Mouse (Mus musculus): Measurements from ENCODE around the gene Coro2b.

The Coro2b gene

DNA sequence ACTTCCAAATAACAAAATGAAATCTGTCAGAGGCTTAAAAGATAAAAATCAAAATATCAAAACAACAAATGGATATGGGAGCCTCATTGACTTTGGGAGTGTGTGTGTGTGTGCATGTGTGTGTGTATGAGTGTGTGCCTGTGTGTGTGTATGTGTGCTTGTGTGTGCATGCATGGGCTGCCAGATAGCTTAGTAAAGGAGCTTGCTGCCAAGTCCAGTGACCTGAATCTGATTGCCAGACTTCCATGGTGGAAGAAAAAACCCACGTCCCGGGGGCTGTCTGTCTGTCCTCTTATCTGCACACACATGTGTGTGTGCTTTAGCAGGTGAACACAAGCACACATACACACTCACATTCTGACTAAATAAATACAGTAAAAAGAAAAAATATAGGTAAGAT, 143.3 kb downstream of the Coro2b start:
- no peak for DNase-seq (ENCODE audit: inconsistent ontology term)

DNA sequence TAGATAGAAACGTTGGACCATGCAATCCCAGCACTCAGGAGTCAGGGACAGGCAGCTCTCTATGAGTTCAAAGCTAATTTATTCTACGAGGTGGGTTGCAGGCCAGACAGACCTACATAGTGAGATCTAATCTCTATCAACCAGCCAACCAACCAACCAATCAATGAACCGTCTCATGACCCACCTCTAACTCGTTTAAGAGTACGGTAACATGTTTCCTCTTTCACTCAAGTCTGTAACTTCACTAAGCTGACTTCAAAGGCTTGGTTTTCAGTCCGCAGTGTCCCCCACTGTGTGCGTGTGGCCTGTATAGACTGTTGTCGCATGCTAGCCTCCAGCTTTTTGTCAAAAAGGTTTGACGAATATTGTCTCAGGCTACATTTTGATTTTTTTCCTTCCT, 147.1 kb downstream of the Coro2b start:
- DNase-seq (ENCODE audit: inconsistent ontology term), result no peak

DNA sequence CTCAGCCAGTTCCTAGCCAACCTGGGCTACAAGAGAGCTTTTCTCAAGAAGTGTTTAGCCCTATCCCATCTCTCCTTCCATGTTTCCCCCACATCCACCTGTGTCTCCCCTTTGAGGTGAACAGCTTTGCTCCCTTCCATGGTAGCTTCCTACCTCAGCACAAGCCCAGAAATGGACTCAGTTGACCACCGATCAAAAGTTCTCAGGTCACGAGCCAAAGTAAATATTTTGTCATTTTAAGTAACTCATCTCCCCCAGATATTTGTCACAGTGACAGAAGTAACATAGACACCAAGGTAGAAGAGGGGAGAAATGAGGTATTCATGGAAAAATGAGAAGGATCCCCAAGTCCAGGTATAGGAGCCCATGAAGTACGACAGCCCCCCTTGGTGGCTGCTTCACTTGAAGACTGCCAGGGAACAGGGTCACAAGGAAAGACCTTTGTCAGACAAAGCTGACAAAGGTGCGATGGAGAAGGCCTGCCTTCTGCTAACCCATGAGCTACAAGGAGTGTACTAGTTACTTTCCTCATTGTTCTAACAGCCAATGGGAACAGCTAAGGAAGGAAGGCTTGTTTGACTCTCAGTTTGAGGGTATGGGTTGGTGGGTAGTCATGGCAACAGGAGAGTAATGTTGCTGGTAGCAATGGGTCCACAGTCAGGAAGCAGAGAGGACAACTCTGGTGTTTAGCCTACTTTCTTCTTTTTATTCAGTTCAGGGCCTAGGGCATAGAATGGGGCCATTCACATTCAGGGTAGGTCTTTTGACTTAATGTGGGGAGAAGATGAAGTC, 150.9 kb downstream of the Coro2b start:
- no peak for DNase-seq (ENCODE audit: inconsistent ontology term)

DNA sequence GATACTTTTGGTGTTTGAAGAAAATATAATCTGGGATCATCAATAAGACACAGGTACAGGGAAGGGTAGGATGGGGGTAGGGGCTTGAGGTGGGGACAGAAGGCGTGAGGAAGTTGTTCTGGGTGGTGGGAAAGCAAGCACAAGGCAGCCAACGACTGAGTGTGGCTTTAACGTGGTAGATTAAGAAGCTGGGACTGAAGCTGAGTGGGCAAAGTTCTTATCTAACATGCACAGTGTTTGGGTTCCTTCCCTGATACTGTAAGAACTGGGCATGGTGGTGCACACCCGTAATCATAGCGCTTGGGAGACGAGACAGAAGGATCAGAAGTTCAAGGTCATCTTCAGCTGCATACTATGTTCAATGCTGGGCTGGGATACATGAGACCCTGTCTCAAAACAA, 151.8 kb downstream of the Coro2b start:
- no peak for DNase-seq (ENCODE audit: inconsistent ontology term)

DNA sequence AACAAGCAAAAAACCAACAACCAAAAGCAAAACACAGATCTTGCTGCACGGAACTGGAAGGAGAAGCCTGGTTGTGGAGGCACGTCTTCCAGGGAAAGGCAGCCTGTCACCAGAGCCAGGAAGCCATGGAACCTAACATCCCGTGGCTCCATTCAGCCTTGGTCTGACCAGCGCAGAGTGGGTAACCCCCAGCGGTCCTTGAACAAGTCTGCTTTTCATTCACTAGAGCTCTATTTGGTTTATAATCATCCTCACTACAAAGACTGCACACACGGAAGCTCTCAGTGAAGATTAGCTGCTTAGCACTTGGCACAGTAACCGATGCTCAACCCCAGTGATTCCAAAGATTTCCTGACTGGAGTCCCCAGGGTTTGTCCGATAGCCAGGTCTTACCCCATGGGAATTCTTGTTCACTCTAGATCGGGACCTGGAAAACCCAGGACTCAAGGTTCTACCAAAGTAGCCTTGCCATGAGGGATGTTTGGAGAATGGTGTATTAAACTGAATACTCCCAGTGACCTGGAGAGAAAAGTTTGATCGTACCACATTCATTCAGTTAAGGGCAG, 154.2 kb downstream of the Coro2b start:
- no peak for DNase-seq (ENCODE audit: inconsistent ontology term)

DNA sequence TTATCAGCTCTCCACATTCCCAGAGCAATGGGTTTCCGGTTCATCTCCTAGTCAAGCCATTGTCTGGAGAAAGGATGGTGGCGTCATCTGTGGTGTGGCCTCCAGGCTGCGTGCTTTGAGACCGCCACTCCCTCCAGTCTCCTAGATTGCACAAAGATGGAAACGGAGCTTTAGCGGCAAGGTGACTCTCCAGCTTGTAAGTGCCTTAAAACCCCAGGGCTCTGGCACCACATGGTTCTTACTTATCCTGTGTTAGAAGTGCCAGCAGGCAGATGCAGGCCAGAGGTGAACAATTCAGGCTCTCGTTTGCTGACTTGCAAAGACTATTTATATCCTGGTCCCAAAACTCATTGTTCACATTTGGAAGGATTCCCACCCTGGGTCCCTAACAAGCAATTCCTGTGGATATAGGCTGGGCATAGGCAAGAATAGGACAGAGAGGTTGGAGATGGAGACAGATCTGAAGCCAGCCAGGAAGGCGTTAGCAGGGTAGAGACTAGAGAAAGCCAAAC, 155.4 kb downstream of the Coro2b start:
- DNase-seq (ENCODE audit: inconsistent ontology term), result no peak

DNA sequence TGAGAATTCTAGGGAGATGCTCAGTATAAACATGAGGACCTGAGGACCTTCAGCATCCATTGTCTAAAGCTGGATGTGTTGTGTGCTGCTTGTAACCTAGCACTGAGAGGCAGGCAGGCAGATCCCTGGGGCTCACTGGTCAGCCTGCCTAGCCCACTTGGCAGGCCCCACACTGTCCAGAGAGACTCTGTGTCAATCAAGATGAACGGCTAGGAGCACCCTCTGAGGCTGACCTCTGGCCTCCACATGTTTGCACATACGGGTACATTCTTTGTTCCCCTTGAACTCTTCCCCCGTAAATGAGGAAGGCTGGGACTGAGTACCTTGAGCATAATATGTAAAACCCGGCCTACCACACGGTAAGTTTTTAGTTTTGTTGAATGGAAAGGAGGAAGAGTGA, 156.5 kb downstream of the Coro2b start:
- DNase-seq (ENCODE audit: inconsistent ontology term), result no peak

DNA sequence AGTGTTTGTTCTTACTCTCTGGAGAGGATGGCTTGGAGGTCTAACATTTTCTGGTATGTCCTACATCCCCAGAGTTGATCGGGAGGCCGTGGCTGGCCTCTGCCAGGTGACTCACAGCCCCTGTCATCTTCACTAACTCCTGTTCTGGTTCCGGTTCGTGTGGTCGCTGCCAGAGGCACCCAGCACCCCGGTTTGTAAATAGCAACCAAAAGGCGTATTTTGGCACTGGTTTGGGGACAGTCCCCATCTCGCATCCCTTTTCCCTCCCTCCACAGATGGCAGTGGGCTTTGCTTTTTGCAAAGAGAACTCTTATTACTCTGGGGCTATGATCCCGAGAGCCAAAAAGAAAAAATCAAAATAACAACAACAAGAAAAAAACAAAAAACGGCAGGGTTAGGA, 158.9 kb downstream of the Coro2b start:
- no peak for DNase-seq (ENCODE audit: inconsistent ontology term)

DNA sequence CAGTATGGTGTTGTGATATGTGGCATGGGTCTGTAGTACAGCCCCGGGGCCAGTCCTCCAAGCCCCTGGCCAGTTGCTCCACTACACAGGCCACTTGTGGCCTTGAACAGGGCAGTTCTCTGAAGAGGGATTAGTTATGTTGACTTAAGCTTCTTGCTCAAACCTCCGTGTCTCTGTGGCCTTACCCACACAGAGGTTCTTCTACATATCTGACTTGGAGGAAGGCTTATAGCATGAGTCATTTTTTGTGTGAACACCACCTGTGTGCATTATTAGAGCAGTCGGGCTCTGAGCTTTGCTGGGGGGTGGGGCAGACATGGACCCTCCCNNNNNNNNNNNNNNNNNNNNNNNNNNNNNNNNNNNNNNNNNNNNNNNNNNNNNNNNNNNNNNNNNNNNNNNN, 162.6 kb downstream of the Coro2b start:
- no peak for DNase-seq (ENCODE audit: inconsistent ontology term)

DNA sequence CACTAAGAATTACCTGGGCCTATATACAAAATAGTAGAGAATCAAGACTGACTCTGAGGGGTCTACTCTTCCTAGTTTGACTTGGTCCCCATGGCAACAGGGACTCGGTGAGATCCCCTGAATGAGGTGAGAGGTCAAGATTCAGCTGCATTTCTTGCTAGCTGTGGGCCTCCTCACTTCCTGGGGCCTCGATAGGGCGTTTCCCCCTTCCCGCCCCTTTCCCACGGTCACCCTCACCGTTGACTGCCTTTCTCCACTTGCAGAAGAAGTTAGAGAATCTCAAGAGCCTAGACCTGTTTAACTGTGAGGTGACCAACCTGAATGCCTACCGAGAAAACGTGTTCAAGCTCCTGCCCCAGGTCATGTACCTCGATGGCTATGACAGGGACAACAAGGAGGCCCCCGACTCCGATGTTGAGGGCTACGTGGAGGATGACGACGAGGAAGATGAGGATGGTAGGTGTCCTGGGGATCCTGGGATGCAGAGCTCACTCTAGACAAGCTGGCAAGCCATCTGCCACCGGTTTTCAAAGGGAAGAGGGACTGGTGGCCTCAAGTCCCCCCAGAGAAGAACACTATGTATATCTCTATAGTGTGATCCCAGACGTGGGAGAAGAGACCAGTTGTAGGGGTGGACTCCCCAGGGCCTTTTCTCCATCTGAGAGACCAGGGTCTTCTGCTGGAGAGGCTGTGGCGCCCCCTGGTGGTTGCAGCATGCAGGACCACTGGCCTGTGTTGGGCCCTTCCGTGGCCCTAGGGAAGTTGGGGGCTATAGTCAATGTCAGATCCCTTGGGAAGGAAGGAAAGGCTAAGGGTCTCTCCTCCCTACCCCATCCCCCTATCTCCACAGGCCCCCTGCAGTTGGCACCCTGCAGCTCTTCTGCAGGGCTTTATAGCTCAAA, 163.4 kb downstream of the Coro2b start:
- no peak for DNase-seq (ENCODE audit: inconsistent ontology term)

DNA sequence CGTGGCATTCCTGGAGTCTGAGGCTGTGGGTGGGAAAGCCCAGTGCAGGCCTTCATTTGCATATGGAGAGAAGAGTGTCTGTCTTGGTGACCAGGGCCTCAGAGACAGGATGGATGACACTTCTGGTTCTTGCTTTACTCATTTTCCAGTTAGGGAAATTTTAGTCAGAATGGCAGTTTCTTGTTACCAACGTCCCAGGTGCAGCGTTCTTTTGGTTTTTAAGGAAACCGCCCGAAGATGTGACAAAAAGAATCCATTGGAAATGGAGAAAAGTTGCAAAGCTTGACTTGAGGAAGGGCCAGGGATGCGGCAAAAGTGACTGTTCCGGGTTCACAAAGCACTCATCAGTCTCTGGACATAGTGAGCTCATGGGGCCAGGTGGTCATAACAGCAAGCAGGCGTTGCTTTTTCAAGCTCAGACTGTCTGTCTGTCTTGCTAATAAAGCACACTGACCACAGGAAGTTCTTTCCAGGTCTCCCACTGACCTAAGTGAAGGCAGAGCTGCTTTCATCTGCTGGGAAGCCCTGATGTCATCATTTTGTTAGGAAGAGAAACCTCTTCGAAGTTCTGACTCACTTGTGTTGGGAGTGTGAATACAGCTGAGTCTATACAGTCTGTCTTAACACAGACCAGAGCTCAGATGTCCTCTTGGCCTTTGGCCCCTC, 164.2 kb downstream of the Coro2b start:
- DNase-seq (ENCODE audit: inconsistent ontology term), result no peak

DNA sequence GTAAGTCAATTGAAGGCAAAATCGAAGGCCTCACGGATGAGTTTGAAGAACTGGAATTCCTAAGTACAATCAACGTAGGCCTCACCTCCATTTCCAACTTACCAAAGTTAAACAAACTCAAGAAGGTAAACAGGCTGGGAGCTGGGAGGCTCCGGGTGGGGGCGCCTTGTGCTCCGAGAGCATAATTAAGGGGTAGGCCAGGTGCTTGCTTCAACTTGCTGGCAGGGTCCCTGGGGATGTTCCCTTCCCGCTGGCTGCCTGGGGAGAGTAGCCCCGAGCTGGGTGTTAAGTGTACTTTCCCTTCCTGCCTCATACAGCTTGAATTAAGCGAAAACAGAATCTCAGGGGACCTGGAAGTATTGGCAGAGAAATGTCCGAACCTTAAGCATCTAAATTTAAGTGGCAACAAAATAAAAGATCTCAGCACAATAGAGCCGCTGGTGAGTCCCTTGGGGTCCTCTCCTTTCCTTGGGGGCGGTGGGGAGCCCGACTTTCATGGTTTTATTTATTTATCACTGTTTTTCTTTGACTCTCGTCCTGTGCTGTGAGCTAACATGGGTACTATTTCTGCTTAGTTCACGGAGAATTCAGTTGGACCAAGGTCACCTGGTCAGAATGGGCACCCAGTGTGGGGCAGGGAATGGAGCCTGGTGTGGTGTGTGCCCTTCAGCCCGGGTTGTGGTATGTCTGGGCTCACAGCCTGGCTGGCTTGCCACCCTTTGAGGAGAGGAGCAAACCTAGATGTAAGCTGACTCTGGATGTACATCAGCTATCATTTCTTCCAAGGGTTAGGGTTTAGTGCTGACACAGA, 164.9 kb downstream of the Coro2b start:
- DNase-seq (ENCODE audit: inconsistent ontology term), result no peak

DNA sequence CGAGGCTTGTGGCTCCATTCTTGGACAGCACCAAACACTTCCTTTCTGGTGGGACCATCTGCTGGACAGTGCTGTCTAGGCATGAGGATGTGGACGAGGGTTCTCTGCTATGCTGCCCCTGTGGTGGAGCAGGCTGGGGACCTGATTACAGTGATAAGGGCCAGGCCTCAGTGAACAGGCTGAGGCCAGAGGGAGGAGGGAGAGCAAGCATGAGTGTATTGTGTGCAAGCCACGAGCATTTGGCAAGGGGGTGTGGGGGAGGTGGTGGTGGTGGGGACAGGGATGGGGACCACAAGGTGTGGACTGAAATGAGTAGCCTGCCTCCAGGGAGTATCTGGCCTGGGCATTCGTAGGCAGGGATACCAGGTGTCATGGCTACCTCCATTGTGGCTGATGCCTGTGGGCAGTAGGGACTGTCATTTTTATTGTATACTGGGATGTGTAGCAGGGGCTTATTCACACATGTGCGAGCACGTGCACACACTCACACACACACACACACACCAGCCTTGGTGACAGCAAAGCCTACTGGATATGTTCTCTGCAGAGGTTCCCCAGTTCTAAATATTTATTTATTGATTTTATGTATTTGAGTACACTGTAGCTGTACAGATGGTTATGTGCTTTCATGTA, 166.1 kb downstream of the Coro2b start:
- DNase-seq (ENCODE audit: inconsistent ontology term), result no peak

DNA sequence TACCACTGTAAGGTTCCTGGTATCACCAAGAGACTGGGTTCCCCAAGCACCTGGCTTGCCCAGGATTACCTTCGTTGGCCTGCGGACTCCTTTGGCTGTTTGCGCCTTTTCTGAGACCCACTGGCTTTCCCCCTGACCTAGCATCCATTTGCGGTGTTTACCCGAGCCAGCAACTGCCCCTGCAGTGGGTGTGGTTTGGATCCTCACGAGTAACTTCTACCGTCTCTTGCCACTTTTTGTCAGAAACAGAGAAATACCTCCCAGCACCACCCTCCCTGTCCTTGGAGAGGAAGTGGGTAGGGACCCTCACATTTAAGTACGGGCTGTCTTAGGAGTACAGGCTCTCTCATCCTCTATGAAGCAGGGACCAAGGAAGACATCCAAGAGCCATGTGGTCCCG, 166.7 kb downstream of the Coro2b start:
- DNase-seq (ENCODE audit: inconsistent ontology term), result no peak

All from Muller cell, postnatal 12 days (primary cell).